Comparison of ENCODE assay signal across 12 mouse cellular contexts in the genomic region with DNA sequence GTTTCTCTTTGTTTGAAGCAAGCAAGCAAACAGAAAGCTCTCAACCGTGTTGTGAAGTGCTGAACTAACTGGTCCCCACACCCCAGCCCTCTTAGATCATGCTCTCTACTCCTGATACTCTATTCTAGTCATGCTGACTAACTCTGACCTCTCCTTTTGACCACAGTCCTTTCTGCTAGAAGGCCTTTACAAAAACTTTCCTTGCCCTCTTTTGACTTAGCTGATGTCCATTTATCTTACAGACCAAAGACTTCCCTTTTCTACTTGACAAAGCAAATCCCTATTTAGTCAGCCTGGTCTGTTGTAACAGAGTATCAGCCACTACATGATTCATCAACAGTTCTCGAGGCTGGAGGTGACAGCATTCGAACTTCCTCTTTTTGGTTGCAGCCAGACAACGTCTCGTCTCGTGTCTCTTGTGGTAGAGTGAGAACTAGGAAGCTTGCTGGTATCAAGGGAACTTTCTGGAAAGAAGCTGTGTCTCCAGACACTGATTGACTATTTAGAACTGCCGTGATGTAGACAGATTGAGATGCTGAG. TPM values are rescaled to one million over a fixed set of nuclear protein-coding genes. Genes with fewer than 3 reads are reported as not detected.
DNase-seq lines count a peak whose midpoint lies in the region; ATAC-seq and TF ChIP-seq lines count a peak whose summit lies in the region.
"Had no signal": no experiment of that assay in that cellular context is flagged by ENCODE, and none has a peak within 500 bp of the region (broad histone marks: within the 10 kb centered on the region; RNA-seq: fewer than 3 reads in every experiment).

No protein-coding gene starts in this region.

- no peaks in the 10 kb centered on the region for H3K27me3 ChIP-seq in MEL (ENCODE audit: control insufficient read depth in 1 of 2, insufficient read depth in 2 of 2, low read length in 2 of 2)
- H3K27me3 ChIP-seq: forebrain, embryonic 15.5 days; heart, embryonic 15.5 days had no signal

- ATAC-seq in granulocyte monocyte progenitor cell, adult 5-6 weeks (replicated peaks; ENCODE audit: poor library complexity, severe bottlenecking), result peak; percentile 97
- peak; percentile 90 for ATAC-seq in monocyte, adult 5-6 weeks (replicated peaks; ENCODE audit: insufficient number of reproducible peaks, low FRiP score, low TSS enrichment, poor library complexity, severe bottlenecking)
- no peak for ATAC-seq in inflammation-experienced regulatory T-cells, adult 6 months
- ATAC-seq: forebrain, embryonic 15.5 days had no signal

- no peaks in the 10 kb centered on the region for H3K79me2 ChIP-seq in MEL (ENCODE audit: control insufficient read depth, insufficient read depth, low read length, poor library complexity)

- peaks cover 0 to 9% of the 10 kb centered on the region in 2 experiments; a peak in 2 of 4 replicates for H3K4me1 ChIP-seq in MEL (ENCODE audit: control insufficient read depth in 1 of 2, insufficient read depth in 2 of 2, low read length in 2 of 2)
- H3K4me1 ChIP-seq: forebrain, embryonic 15.5 days; heart, embryonic 15.5 days had no signal

- no peak overlapping the region for H3K4me3 ChIP-seq in MEL (ENCODE audit: control insufficient read depth in 1 of 2, insufficient read depth in 1 of 2, low read depth in 2 of 2, low read length in 2 of 2)
- H3K4me3 ChIP-seq: forebrain, embryonic 15.5 days; heart, embryonic 15.5 days; midbrain, embryonic 10.5 days had no signal

- H3K36me3 ChIP-seq in MEL (ENCODE audit: control insufficient read depth in 1 of 2, insufficient read depth in 2 of 2, low read length in 2 of 2), result peaks cover 0 to 11% of the 10 kb centered on the region in 2 experiments; a peak in 2 of 4 replicates
- H3K36me3 ChIP-seq: forebrain, embryonic 15.5 days; heart, embryonic 15.5 days; midbrain, embryonic 10.5 days had no signal

- no peaks in the 10 kb centered on the region for H3K9me3 ChIP-seq in MEL (replicated peaks; ENCODE audit: insufficient read depth, low read length)
- H3K9me3 ChIP-seq: forebrain, embryonic 15.5 days; heart, embryonic 15.5 days; midbrain, embryonic 10.5 days had no signal

- no peak for TF ChIP-seq CTCF in MEL (IDR thresholded peaks at IDR 0.05 in 2 of 3, conservative IDR thresholded peaks at IDR 0.05 in 1 of 3; ENCODE audit: control insufficient read depth in 1 of 3, insufficient read depth in 1 of 3, low read depth in 2 of 3, low read length in 3 of 3, poor library complexity in 1 of 3, severe bottlenecking in 1 of 3)

- TF ChIP-seq EP300 in MEL (IDR thresholded peaks at IDR 0.05; ENCODE audit: low read depth in 1 of 2, low read length in 2 of 2), result peak; percentile 89 to 93

- H3K9ac ChIP-seq in MEL (ENCODE audit: control insufficient read depth, low read depth, low read length, poor library complexity, severe bottlenecking), result no peak overlapping the region; the same call in 1 of the 2 replicates
- H3K9ac ChIP-seq: forebrain, embryonic 15.5 days; heart, embryonic 15.5 days had no signal

- peak; percentile 50 for DNase-seq in layer of hippocampus, adult 11-12 months (ENCODE audit: low spot score)
- DNase-seq in layer of hippocampus, postnatal 25 days (ENCODE audit: extremely low spot score in 1 of 2, low spot score in 1 of 2), result no peak
- peak; percentile 96 for DNase-seq in MEL (ENCODE audit: low read depth, low spot score)
- no peak for DNase-seq in ovary, postnatal 10 days (ENCODE audit: low spot score)
- DNase-seq in kidney, postnatal 4 days, result no peak
- DNase-seq: cerebellum, postnatal 36 days had no signal

- no peak for TF ChIP-seq POLR2A in MEL (IDR thresholded peaks at IDR 0.05; ENCODE audit: control insufficient read depth in 1 of 2, insufficient read depth in 1 of 2, low read depth in 1 of 2, low read length in 2 of 2, poor library complexity in 1 of 2)

- peak overlapping the region; percentile 53 for H3K27ac ChIP-seq in MEL (ENCODE audit: control insufficient read depth, low read depth, low read length)
- H3K27ac ChIP-seq: forebrain, embryonic 15.5 days; heart, embryonic 15.5 days; midbrain, embryonic 10.5 days had no signal

- no peak for TF ChIP-seq RAD21 in MEL (IDR thresholded peaks at IDR 0.05; ENCODE audit: low read depth, low read length)

TF ChIP-seq in MEL, 35 proteins besides CTCF, POLR2A, EP300 and RAD21:
- TF ChIP-seq GATA1 (IDR thresholded peaks at IDR 0.05; ENCODE audit: low read depth, low read length) (peak; percentile 73), MYB (IDR thresholded peaks at IDR 0.05; ENCODE audit: low read depth, low read length) (peak; percentile 65; the same call in 1 of the 2 replicates), NRF1 (IDR thresholded peaks at IDR 0.05; ENCODE audit: insufficient read depth, low read depth, low read length, poor library complexity, severe bottlenecking) (no peak), POLR2AphosphoS5 (IDR thresholded peaks at IDR 0.05; ENCODE audit: borderline replicate concordance, low read depth, low read length) (no peak), MEF2A (IDR thresholded peaks at IDR 0.05; ENCODE audit: extremely low read depth, insufficient replicate concordance, low read depth, low read length, poor library complexity, severe bottlenecking) (no peak), MAZ (IDR thresholded peaks at IDR 0.05; ENCODE audit: low read depth, low read length) (no peak), TBP (IDR thresholded peaks at IDR 0.05; ENCODE audit: low read depth, low read length) (no peak; the same call in 1 of the 2 replicates), POLR2AphosphoS2 (IDR thresholded peaks at IDR 0.05; ENCODE audit: low read length) (no peak), KAT2A (conservative IDR thresholded peaks at IDR 0.05; ENCODE audit: low read depth, low read length) (no peak), ZKSCAN1 (IDR thresholded peaks at IDR 0.05; ENCODE audit: low read depth, low read length) (no peak), ELF1 (IDR thresholded peaks at IDR 0.05; ENCODE audit: low read depth, low read length) (peak; percentile 37; the same call in 1 of the 2 replicates), ZMIZ1 (IDR thresholded peaks at IDR 0.05; ENCODE audit: low read depth, low read length) (no peak), CHD1 (IDR thresholded peaks at IDR 0.05; ENCODE audit: low read depth, low read length) (no peak), RCOR1 (IDR thresholded peaks at IDR 0.05; ENCODE audit: low read depth, low read length) (peak; percentile 92), SMC3 (IDR thresholded peaks at IDR 0.05; ENCODE audit: low read depth, low read length) (no peak), NELFE (IDR thresholded peaks at IDR 0.05; ENCODE audit: low read depth, low read length) (no peak), MXI1 (IDR thresholded peaks at IDR 0.05; ENCODE audit: low read depth, low read length) (0 out of 2 replicates have a peak, but pooled peaks have one; percentile 28), MYC (IDR thresholded peaks at IDR 0.05; ENCODE audit: low read depth, low read length) (no peak), HCFC1 (IDR thresholded peaks at IDR 0.05; ENCODE audit: low read depth, low read length) (no peak), MAFK (IDR thresholded peaks at IDR 0.05; ENCODE audit: borderline replicate concordance, low read depth, low read length) (no peak), SIN3A (IDR thresholded peaks at IDR 0.05; ENCODE audit: low read length) (no peak), BHLHE40 (IDR thresholded peaks at IDR 0.05; ENCODE audit: borderline replicate concordance, low read depth, low read length) (peak; percentile 81), CHD2 (IDR thresholded peaks at IDR 0.05; ENCODE audit: low read length) (no peak), USF2 (IDR thresholded peaks at IDR 0.05; ENCODE audit: borderline replicate concordance in 1 of 2, insufficient read depth in 1 of 2, low read depth in 1 of 2, low read length in 2 of 2) (no peak), ZC3H11A (IDR thresholded peaks at IDR 0.05; ENCODE audit: low read depth, low read length) (no peak), MAX (IDR thresholded peaks at IDR 0.05; ENCODE audit: low read length) (peak; percentile 50; the same call in 1 of the 2 replicates), E2F4 (IDR thresholded peaks at IDR 0.05; ENCODE audit: borderline replicate concordance, low read depth, low read length) (no peak), ETS1 (IDR thresholded peaks at IDR 0.05; ENCODE audit: low read depth, low read length) (peak; percentile 82), TAL1 (IDR thresholded peaks at IDR 0.05; ENCODE audit: low read length) (peak; percentile 42), TCF12 (IDR thresholded peaks at IDR 0.05; ENCODE audit: low read depth, low read length) (peak; percentile 58; the same call in 1 of the 2 replicates), JUND (IDR thresholded peaks at IDR 0.05; ENCODE audit: low read depth, low read length) (0 out of 2 replicates have a peak, but pooled peaks have one; percentile 19), USF1 (IDR thresholded peaks at IDR 0.05; ENCODE audit: low read depth, low read length) (no peak), ZNF384 (IDR thresholded peaks at IDR 0.05; ENCODE audit: low read depth, low read length) (no peak), GABPA (IDR thresholded peaks at IDR 0.05; ENCODE audit: low read depth, low read length) (no peak; the same call in 1 of the 2 replicates), UBTF (IDR thresholded peaks at IDR 0.05; ENCODE audit: borderline replicate concordance, insufficient read depth, low read depth, low read length) (no peak)

RNA-seq across cellular contexts. Expression of a gene that starts 30.4 kb away (rescaled TPM):
- total RNA-seq in layer of hippocampus, postnatal 25 days (2021), result under 1 TPM in 1 of 2 experiments, not detected in 1; 0.10 TPM
- total RNA-seq in MEL (2012; rRNA removed), result not detected in 2 replicates
- polyA plus RNA-seq in MEL (2012; ENCODE audit: insufficient read depth in 1 of 2, insufficient read length in 2 of 2, low read depth in 1 of 2, low replicate concordance in 2 of 2, missing spikeins in 1 of 2), result under 1 TPM in 1 of 2 experiments, not detected in 1; 0.08 TPM
- not detected in 2 replicates for total RNA-seq in granulocyte monocyte progenitor cell, adult 5-6 weeks (2014; fragmentation: Nextera tagmentation)
- total RNA-seq in granulocyte monocyte progenitor cell, adult 5-6 weeks (2017), result not detected in 2 replicates
- total RNA-seq in monocyte, adult 5-6 weeks (2017), result 0.11 to 0.39 TPM in 2 of 3 replicates, not detected in the other
- polyA plus RNA-seq in inflammation-experienced regulatory T-cells, adult 6 months (2017; shearing (Covaris generic)), result under 1 TPM in 1 of 3 experiments, not detected in 2; 0.38 TPM
- polyA plus RNA-seq: forebrain, embryonic 15.5 days; midbrain, embryonic 10.5 days had no signal

Comparison
In these comparisons a context has a peak if more than half of its experiments do, and no peak if none do; other contexts are left out.
1. DNase-seq: peak in layer of hippocampus, adult 11-12 months (single experiment) and MEL (single experiment); none in layer of hippocampus, postnatal 25 days (0 of 2), ovary, postnatal 10 days (single experiment) and kidney, postnatal 4 days (0 of 2).